ENCODE assay signal across 7 mouse cellular contexts in the genomic region with DNA sequence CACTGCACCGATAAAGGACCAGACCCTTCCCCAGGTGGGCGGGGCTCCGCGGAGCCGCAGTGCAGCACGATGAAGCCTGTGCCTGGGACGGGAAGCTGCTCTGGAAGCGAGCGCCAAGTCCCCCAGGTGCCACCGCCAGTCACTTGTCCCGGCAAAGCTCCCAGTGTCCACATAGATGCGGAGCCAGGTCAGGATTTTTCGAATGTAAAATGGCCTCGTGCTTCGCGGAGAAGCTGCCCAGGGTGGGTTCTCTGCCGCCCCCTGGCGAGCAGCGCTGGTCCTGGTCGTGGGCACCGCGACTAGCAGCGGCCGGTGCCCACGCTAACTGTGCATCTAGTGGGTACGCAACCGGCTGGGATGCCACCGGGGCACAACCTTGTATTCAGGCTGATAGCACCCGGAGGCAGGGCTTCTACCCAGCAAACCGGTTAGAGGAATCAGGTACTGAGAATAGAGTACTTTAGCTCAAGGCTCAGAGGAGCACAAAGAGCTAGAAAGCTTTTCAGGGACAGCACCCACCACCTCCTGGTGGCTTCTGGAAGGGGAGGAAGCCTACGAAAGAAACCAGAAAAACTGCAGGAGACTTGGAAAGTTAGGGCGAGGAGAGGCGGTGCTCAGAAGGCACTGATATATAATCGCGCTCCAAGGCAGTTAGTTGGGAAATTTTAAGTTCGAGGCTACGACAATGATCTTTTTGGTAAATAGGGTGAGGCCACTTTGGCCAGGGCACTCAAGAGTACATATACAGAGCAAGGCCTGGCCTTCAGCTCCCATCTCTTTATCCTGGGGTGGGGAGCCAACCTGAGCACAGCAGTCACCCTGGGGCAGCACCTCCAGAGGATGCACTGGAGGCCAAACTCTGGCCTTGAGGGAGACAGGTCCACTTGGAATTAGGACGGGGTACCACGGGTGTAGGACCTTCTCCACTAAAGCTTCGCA. TPM values are rescaled to one million over a fixed set of nuclear protein-coding genes. Genes with fewer than 3 reads are reported as not detected.
DNase-seq lines count a peak whose midpoint lies in the region; ATAC-seq and TF ChIP-seq lines count a peak whose summit lies in the region.

No protein-coding gene starts in this region.

- no peak for TF ChIP-seq POLR2A in kidney, adult 2 months (IDR thresholded peaks at IDR 0.05; ENCODE audit: low read depth, low read length)

- peak overlapping the region; percentile 40 for H3K4me3 ChIP-seq in embryonic facial prominence, embryonic 12.5 days
- H3K4me3 ChIP-seq in kidney, adult 2 months (ENCODE audit: insufficient read depth, low read depth, low read length) = peak overlapping the region; percentile 54
- peak overlapping the region; percentile 30 for H3K4me3 ChIP-seq in midbrain, postnatal 0 days (ENCODE audit: low read depth, low read length)

- H3K4me2 ChIP-seq in embryonic facial prominence, embryonic 12.5 days (replicated peaks) = peak overlapping the region; percentile 58
- peak overlapping the region; percentile 52 for H3K4me2 ChIP-seq in midbrain, postnatal 0 days (ENCODE audit: low read depth, low read length, poor library complexity, severe bottlenecking)

- no peaks in the 10 kb centered on the region for H3K27me3 ChIP-seq in embryonic facial prominence, embryonic 12.5 days
- no peaks in the 10 kb centered on the region for H3K27me3 ChIP-seq in kidney, adult 2 months (replicated peaks; ENCODE audit: control insufficient read depth, insufficient read depth, low read length)
- H3K27me3 ChIP-seq in midbrain, postnatal 0 days (ENCODE audit: insufficient read depth, low read length) = no peaks in the 10 kb centered on the region

- ATAC-seq in embryonic facial prominence, embryonic 12.5 days (ENCODE audit: insufficient number of reproducible peaks, insufficient read depth, low FRiP score, low TSS enrichment) = peak; percentile 48
- peak; percentile 29 for ATAC-seq in midbrain, postnatal 0 days (ENCODE audit: low FRiP score)

- TF ChIP-seq CTCF in kidney, adult 2 months (conservative IDR thresholded peaks at IDR 0.05; ENCODE audit: insufficient read depth, insufficient read length, low read depth, low read length) = peak; percentile 79
- peak; percentile 81 for TF ChIP-seq CTCF in midbrain, postnatal 0 days (IDR thresholded peaks at IDR 0.05)

- peak overlapping the region; percentile 99 for H3K27ac ChIP-seq in embryonic facial prominence, embryonic 12.5 days
- no peak overlapping the region for H3K27ac ChIP-seq in kidney, adult 2 months (ENCODE audit: insufficient read depth, low read depth, low read length)
- H3K27ac ChIP-seq in midbrain, postnatal 0 days (ENCODE audit: low read depth, low read length) = peak overlapping the region; percentile 97

- WGBS in embryonic facial prominence, embryonic 12.5 days = 6% methylated on average over 40 of the region's 40 CpGs
- WGBS in kidney, adult 2 months = 10% methylated on average over 40 of the region's 40 CpGs
- WGBS in midbrain, postnatal 0 days = 6% methylated on average over 40 of the region's 40 CpGs

- peak; percentile 85 for DNase-seq in brain, adult 2 months (ENCODE audit: low read depth, low spot score)
- peak; percentile 69 for DNase-seq in heart, adult 8-10 months (ENCODE audit: low spot score)
- DNase-seq in kidney, adult 2 months = peak; percentile 78
- DNase-seq in liver = peak; percentile 79
- DNase-seq in midbrain, postnatal 0 days (ENCODE audit: low spot score) = peak; percentile 83
- DNase-seq in spleen, postnatal 10 days (ENCODE audit: low spot score in 2 of 2) = peak; percentile 65 to 88

- peak overlapping the region; percentile 66 for H3K9ac ChIP-seq in embryonic facial prominence, embryonic 12.5 days
- H3K9ac ChIP-seq in midbrain, postnatal 0 days (replicated peaks; ENCODE audit: low read length, poor library complexity, severe bottlenecking) = peak overlapping the region; percentile 68

- no peaks in the 10 kb centered on the region for H3K9me3 ChIP-seq in embryonic facial prominence, embryonic 12.5 days
- H3K9me3 ChIP-seq in midbrain, postnatal 0 days (ENCODE audit: low read length) = no peaks in the 10 kb centered on the region

- peaks cover 7% of the 10 kb centered on the region for H3K36me3 ChIP-seq in embryonic facial prominence, embryonic 12.5 days
- H3K36me3 ChIP-seq in kidney, adult 2 months (ENCODE audit: control insufficient read depth, insufficient read depth, low read length) = no peaks in the 10 kb centered on the region
- H3K36me3 ChIP-seq in midbrain, postnatal 0 days (ENCODE audit: insufficient read depth, low read length) = 0 out of 2 replicates have a peak, but pooled peaks cover 3% of the 10 kb centered on the region

- peaks cover 34% of the 10 kb centered on the region for H3K4me1 ChIP-seq in embryonic facial prominence, embryonic 12.5 days
- peaks cover 3% of the 10 kb centered on the region; the same call in 1 of the 2 replicates for H3K4me1 ChIP-seq in kidney, adult 2 months (ENCODE audit: control insufficient read depth, insufficient read depth, low read length)
- H3K4me1 ChIP-seq in midbrain, postnatal 0 days (ENCODE audit: insufficient read depth, low read length) = peaks cover 18% of the 10 kb centered on the region

RNA-seq across cellular contexts. Expression of a gene that starts 49.5 kb away (rescaled TPM):
- 37.8 and 38.6 TPM in 2 replicates for polyA plus RNA-seq in embryonic facial prominence, embryonic 12.5 days (2016; fragmentation: Nextera tagmentation; extraction: Ambion mirVana)
- 10 to 100 TPM in 2 of 4 experiments, 1 to 10 TPM in 2; 7.3 to 12.4 (median 9.5) TPM for total RNA-seq in heart, adult 8-10 months (2022)
- polyA plus RNA-seq in kidney, adult 2 months (2012; rRNA removed) = 27.3 and 35.2 TPM in 2 replicates
- 37.4 and 50.3 TPM in 2 replicates for total RNA-seq in midbrain, postnatal 0 days (2014; rRNA removed)
- polyA plus RNA-seq in midbrain, postnatal 0 days (2015; fragmentation: Nextera tagmentation; extraction: Ambion mirVana) = 22.8 and 23.1 TPM in 2 replicates

RNA-seq across cellular contexts. Expression of a gene that starts 49.6 kb away (rescaled TPM):
- polyA plus RNA-seq in embryonic facial prominence, embryonic 12.5 days (2016; fragmentation: Nextera tagmentation; extraction: Ambion mirVana) = 0.14 and 0.33 TPM in 2 replicates
- total RNA-seq in heart, adult 8-10 months (2022) = under 1 TPM in 1 of 4 experiments, not detected in 3; 0.40 TPM
- 0.09 TPM in 1 of 2 replicates, not detected in the other for polyA plus RNA-seq in kidney, adult 2 months (2012; rRNA removed)
- 0.28 TPM in 1 of 2 replicates, not detected in the other for total RNA-seq in midbrain, postnatal 0 days (2014; rRNA removed)
- polyA plus RNA-seq in midbrain, postnatal 0 days (2015; fragmentation: Nextera tagmentation; extraction: Ambion mirVana) = 0.15 and 0.19 TPM in 2 replicates

RNA-seq across cellular contexts. Expression of a gene that starts 58.4 kb away (rescaled TPM):
- 44.0 and 46.0 TPM in 2 replicates for polyA plus RNA-seq in embryonic facial prominence, embryonic 12.5 days (2016; fragmentation: Nextera tagmentation; extraction: Ambion mirVana)
- 10 to 100 TPM; 45.4 to 55.7 (median 50.9) TPM for total RNA-seq in heart, adult 8-10 months (2022)
- polyA plus RNA-seq in kidney, adult 2 months (2012; rRNA removed) = 34.0 and 42.7 TPM in 2 replicates
- 116 and 139 TPM in 2 replicates for total RNA-seq in midbrain, postnatal 0 days (2014; rRNA removed)
- 23.8 and 28.5 TPM in 2 replicates for polyA plus RNA-seq in midbrain, postnatal 0 days (2015; fragmentation: Nextera tagmentation; extraction: Ambion mirVana)
